Mouse (Mus musculus) megakaryocyte, embryonic 14.5 days (primary cell): ENCODE data around the gene D630003M21Rik.

Experiments used
- FLI1 ChIP-seq: IDR thresholded peaks from 2 replicates; pipeline ENCODE4 v1.6.1; 2012; ENCODE audit warnings: low read length, inconsistent platforms, mixed read lengths
- GATA1 ChIP-seq: IDR thresholded peaks from 3 replicates; pipeline ENCODE4 v1.6.1; 2012; ENCODE audit warnings: mixed read lengths, low read length, inconsistent platforms, borderline replicate concordance

DNA sequence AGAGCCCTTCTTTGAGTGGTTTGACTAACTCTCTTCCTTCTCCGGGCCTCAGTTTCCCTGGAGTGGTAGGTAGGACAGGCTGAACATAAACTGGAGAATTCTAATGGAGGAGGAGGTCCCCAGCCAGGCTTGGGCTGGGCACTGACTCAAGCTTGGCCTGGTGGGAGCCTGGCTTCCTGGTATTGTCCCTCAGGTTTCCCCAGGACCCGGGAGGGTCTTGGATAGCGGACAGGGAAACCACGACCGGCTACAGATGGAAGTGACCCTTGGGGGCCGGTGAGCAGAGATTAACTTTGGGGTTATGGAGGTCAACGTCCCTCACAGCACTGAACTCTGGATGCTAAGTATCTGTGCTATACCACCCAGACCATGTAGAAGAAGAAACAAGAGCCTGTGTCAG is 87.8 kb downstream of the D630003M21Rik start:
- no peak for TF ChIP-seq GATA1
- no peak for TF ChIP-seq FLI1
